Mouse (Mus musculus) monocyte, adult 5-6 weeks (primary cell): ENCODE measurements at regions not wholly inside any gene's neighbourhood (a gene's known extent, or its start where the extent isn't known, plus 50 kb on each side); places are given as distances from the start of the nearest gene placed in this dataset.

Experiments
- ATAC-seq: fragments of 153-309, 156-312 bp; replicated peaks from 2 replicates; pipeline ENCODE4 v1.8.0; 2017; ENCODE audit warnings: mild to moderate bottlenecking; ENCODE audit not compliant: low TSS enrichment, insufficient number of reproducible peaks, severe bottlenecking, poor library complexity, low FRiP score

DNA sequence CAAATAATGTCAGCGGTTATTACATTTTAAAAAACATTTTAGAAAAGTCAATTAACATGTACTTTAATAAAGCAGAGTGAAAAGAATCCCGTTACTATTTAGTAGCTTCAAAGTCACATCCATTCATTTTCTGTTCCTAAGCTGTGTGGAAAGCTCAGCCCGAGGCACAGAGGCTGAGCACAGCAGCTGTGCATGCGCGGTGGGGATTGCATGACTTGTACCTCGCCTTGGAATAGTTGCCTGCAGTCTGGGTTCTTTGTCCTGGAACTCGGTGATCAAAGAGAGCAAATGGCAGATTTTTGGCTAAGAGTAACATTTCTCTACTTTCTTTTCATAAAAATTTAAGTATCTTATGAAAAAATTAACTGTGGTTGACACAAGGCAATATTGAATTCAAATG lies 251.0 kb upstream of the Pde3a start:
- ATAC-seq, result no peak

DNA sequence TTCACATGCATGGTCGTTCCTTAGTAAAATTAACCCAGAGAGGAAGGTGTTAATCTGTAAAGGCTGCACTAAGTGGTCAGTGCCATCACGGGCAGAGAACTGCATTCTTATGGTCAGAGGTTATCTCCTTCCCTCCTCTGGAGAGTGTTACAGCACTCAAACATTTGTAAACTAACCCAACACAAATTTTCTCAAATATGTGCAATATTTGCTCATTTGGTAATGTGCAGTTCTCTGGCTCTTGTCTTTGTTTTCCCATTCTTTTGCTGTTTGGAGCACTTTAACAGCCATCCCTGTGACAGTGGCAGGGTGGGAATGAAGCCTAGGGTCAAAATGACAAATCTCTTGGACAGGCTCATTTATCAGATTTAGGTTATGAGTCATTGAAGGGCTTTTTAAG lies 248.5 kb upstream of the Pde3a start:
- ATAC-seq, result no peak

DNA sequence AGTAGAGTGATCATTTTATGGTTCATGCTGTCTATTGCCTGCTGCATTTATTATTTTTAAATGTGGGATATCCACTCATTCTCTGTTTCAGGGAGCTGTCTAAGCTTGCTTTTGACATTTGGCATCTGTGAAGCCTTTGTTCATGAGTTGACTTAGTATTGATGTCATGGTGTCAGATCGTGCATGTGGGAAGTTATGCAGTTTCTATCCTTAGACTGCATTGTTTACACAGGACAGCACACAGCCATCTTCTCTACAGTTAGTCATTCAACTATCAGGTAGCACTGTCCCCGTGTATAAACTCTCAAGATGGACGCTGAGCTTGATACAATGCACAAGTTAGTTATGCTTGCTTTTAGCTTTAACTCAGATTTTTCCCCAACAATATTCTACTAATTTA lies 247.8 kb upstream of the Pde3a start:
- ATAC-seq, result no peak

DNA sequence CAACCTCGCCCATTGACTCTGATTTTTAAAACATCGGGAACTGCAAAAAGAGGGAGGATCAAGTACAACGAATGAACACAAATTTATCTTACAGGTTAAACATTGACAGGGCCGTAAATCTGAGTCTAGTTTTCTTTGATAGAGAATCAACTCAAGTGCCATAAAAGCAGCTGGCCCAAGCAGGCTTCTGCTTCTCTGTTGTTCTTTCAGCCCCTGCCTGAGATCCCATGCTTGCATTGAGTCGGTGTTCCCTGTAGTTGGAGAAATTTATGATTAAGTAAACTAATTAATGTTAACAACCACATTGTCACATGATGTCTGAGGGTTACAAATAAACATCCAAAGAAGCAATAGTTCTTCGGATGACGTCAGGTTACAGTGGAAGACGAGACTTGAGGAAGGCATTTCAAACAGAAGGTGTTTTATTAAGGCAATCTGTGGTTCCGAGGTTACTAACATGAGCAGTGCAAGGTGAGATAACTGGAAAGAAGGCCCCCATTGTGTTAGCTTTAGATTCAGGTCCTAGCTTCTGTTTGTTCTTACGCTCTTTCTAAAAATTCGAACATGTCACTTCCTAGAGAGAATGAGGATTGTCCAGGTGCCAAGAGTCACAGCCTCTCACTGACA lies 233.9 kb upstream of the Pde3a start:
- ATAC-seq, result no peak

DNA sequence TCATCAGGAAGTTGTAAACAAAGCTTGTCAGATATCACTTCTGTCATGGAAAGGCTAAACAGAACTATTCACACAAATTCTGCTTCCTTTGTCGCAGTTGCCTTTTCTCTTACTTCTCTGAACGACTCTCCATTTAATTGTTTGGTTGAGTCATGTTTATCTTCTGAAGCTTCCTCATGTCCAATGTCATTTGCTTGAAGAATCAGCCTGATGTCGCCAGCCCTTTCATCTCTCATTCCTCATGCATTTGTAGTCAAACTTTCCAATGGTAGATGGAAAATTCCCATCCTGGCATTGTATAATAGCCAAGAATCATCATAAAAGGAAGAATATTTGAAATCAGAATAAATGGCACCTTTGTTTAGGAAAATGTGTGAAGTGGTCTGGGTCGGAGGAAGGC lies 225.6 kb upstream of the Pde3a start:
- no peak for ATAC-seq

DNA sequence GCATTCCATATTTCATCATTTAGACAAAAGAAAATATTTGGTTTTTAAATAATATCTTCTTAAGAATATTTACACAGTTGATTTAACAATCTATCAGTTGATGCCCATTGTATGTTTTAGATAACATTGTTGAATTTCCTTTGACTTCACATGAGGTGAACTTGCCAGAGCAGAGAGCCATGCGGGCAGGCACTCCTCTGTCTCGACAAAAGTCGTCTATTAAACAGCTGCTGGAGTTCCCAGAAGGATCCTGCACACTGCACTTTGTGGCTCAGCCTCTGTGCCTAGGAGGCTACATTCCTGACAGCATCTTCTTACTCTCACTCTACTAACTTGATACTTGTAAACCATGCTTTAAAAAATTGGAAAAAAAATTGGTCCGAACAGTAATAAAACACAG lies 221.7 kb upstream of the Pde3a start:
- ATAC-seq, result no peak

DNA sequence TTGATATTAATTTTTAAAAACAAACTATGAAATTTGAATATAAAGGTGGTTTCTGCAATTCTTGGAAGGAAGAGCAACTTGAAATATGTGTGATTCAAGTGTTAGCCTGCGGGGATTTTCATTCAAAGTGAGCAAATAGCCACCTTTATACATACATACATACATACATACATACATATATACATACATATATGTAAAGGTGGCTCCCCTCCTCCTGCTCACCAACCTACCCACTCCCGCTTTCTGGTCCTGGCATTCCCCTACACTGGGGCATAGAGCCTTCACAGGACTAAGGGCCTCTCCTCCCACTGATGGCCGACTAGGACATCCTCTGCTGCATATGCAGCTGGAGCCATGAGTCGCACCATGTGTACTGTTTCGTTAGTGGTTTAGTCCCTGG lies 221.3 kb upstream of the Pde3a start:
- ATAC-seq, result no peak

DNA sequence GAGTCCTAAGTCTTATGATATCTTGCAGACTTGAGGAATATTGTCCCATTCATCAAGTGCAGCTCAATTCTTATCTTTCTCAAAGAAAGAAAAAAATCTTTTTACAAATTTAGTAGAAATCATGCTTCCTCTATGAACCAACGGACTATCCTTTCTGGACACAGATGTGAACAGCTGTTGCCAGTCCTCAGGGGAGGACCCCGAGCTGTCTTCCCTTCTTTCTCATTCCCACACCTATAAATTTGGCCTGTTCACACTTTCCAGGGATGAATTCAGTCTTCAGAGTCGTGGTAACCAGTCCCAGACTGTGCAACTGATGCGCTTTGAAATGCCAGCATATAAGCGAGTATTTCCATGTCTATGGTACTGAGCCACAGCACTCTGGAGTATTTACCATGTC lies 214.2 kb upstream of the Pde3a start:
- no peak for ATAC-seq

DNA sequence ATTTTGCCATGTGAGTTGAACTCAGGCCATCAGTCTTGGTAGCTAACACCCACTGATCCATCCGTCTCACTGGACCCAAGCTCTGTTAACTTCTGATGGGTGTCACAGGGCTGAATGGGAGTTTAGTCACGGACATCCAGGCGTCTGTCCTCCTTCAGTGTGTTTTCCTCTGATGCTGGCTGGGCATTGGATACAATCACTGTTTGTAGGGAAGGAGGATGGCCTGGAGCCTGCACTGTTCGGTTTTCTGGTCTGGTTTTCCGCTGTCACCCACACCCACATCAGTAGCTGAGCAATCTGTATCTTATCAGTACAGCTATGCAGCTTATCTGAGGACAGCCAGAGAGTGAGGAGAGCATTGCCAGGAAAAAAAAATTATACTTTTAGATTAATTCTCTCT lies 207.7 kb upstream of the Pde3a start:
- ATAC-seq, result no peak

DNA sequence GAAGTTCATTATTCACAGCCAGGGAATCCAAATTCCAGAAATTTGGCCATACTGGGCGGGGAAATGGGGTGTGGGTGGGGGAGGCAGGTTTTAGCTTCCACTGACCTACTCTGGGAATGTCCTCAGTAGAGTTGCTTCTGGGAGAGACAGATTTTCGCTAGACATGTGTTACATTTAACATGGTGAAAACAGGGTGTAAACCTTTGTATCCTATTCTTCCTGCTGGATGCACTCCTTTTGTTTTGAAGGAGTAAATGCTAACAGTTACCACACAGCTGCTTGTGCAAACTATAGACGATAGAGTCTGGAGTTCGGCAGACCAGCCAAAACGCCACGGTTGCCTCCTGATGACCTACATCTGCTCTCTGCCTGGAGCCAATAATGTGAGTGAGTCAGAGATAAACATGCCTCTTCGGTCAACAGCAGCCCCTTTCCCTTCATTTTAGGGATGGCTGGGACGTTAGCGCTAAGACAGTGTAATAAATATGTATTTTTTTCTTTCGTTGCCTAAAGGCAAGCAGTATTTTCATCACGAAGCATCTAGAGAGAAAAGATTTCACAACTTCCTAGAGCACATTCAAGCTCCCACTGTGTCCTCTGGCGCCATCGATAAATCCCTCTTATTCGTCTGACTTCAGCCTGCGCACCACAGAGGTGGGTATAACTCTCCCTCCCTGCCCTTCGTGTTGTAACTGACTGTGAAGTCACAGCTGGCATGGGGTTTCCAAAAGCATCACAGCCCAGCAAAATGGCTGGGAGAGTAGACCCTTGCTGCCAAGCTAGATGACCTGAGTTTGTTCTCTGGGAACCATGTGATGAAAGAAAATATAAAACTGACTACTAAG lies 207.1 kb upstream of the Pde3a start:
- ATAC-seq, result no peak

DNA sequence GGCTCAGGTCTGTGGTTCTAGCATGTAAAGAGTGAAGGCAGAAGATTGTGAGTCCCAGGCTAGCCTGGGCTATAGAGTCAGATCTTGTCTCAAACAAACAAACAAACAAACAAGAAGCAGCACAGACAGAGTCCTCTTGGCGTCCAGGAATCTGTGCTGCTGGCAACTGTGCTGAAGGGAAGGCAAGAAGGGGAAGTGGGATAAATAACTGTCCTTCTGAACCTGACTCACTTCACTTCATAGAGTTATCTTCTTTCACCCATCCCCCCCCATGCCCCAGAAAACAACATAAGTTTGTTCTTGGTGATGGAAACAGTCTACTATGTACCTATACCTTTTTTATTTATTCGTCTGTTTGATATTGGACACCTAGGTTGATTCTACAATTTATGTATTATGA lies 200.8 kb upstream of the Pde3a start:
- ATAC-seq, result no peak

DNA sequence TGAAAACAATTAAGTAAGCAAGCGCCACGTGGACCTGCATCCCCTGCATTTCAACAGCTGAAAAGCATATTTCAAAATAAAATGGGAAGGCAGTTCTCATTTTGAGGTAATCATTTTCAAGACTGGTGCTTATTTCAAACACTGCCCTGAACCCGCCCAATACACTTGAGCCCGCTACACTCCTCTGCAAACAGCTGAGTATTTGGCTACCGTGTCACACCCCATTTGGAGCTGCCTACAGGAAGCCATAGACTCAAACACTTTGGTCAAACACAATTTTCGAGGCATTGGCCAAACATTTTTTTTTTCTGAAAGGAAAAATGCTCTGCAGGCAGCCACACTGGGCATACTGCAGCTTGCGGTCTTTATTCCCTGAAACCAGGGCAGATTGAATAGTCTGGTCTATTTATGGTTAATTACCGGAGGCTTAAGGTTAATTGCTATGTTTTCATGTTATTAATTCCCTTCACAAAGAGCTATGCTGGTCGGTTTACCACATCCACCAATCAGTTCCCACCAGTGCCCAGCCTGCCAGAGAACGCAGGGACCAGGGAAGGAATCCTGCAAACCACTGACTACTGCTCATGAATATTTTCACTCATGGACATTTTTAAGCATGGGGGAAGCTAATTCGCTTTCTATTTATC lies 198.9 kb upstream of the Pde3a start:
- ATAC-seq, result no peak

DNA sequence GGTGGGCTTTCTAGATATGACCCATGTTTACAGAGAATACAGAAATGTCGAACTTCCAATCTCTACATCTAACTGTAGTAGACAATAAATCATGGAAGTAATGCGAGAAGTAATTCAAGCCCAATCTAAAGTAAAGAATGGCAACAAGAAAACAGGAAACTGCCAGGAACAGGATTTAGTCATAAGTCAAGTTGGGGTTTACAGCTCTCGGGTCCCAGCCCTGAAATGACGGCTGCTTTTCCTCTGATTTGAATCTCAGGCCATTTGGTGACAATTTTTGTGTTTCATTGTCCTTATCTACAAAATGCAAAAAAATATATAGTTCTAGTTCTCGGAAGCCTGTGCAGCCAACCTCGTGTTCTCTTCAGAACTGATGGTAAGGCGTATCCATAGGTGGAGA lies 195.0 kb upstream of the Pde3a start:
- no peak for ATAC-seq

DNA sequence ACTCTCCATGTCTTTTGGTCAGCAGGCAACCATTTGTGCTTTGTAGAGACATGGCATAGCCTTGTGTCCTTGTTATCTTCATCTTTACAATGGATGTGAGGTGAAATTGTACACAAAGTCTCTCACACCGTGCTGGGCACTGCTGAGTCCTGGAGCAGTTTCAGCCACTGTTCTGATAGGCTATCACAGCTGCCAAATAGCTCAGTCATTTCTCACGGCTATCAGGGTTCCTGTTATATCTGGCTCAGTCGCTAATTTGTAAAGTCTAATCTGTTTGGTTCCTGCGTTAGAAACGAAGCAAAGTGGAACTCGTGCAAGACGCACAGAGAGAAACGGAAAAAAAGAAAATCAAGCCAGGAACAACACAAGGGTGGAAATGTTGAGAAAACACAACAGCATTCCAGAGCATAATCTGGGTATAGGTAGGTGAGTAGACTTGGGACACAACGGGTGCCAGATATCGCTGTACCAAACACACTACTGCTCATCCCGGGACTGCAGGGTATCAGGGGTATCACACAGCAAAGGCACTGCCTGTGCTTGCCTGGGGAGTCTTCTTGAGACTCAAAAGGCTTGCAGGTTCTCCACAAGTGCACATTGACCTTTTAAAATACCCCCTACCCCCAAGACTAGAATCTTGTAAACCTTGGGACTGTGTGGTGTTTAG lies 189.7 kb upstream of the Pde3a start:
- no peak for ATAC-seq

DNA sequence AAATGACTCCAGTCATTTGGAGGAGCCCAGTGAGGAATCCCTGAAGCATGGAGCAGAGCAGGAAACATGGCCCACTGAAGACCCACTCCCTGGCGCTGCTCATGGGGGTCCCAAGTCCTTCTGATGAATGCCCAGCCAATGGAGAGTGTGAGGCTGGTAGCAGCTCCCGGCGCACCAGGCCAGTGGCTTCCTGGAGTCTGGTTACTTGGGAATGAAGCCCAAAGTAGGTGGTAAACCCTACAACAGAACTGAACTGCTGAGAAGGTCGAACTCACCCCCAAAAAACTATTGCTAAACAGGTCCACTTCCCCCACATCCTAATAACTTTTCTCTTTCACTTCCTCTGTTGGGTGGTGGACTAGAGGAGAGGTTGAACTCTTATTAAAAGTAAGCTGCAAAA lies 183.3 kb upstream of the Pde3a start:
- peak; percentile 36; the same call in 1 of the 2 replicates for ATAC-seq

DNA sequence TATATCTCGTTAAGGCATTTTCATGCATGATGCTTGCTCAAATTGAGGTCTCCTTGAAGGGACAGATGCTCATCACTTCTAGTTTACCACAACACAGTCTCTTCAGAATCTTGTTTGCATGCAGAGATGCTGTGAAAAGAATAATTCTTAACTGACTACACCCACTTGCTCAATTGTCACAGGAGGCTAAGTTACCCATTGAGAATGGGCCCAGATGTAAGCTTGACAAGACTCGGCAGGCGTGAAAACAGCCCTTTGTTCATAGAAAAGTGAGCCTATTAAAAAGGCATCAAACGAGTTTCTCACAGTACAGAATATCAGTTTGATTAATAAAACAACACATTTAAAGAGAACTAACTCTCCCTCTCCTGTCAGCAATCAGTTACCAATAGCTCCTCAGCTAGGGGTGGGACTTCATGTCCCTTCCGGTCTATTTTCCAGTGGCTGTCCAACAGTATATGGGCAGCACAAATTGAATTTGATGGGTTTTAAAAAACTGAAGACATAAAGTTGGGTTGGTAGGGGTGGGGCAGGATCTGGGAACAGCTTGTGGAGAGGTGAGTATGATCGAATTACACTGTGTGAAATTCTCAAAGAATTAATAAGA lies 180.1 kb upstream of the Pde3a start:
- ATAC-seq, result no peak

DNA sequence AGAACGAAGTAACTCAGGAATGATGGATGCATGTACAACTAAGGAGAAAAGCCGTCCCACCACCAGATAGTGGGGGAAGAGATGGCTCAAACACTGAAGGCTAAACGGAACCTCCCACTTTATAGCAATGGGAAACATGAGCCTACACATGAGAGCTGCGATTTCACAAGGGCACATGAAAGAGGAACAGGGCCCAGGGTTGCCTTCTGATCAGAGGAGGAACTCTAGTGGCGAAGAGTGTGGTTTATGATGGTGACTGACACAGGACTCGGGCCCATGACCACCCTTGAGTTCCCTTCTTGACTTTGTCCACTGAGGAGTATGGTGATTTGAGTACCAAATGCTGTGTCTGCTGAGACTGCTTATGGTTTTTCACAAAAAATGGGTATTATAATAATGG lies 179.2 kb upstream of the Pde3a start:
- ATAC-seq, result peak; percentile 96

DNA sequence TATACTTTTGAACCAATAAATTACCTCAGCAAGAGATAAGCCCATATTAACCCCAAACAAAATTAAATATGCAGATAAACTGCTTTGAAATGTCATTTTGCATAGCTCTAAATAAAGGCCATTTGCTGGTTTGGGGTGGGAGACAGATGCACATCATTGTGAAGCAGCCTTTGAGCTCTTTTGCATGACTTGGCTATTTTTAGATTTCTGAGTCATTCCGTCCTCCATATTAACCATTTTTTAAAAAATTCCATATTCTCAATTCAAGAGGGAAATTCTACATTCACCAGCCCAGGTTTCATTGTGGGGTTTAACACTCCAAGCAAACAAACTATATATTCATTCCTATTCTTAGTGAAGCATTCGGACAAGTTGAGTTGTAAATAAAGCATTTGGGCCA lies 177.6 kb upstream of the Pde3a start:
- no peak for ATAC-seq

DNA sequence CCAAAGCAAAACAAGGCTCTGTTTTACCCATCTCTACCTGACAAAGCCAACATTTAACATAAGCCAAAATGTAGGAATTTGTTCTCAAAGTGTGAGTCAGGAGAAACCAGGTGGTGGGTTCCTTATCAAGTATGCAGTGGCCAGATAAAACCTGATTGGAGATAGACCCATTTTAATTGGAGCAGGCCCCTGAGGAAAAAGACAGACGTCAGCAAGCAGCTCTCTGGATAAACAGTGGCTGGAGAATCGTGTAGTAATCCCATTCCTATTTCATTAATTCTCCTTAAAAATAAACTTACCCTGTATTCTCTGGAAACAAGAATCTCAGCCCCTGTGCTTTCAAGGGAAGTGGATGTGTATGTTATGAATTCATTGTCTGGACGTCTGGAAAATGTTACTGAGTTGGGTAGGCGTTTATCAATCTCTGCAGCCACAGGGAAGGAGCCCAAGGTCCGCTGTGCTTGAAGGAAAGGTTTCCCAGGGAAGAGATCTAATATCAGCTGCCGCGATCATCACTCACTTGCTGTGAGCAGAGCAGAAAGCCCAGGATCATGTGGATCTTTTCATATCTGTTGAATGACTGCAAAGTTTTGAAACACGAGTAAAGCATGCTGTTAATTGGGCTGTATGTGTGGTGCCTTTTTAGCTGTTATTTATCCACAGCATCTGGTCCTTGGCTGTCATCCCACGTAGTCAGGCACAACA lies 157.8 kb upstream of the Pde3a start:
- ATAC-seq, result no peak
